15 mouse cellular contexts compared by ENCODE assay signal in the genomic region with DNA sequence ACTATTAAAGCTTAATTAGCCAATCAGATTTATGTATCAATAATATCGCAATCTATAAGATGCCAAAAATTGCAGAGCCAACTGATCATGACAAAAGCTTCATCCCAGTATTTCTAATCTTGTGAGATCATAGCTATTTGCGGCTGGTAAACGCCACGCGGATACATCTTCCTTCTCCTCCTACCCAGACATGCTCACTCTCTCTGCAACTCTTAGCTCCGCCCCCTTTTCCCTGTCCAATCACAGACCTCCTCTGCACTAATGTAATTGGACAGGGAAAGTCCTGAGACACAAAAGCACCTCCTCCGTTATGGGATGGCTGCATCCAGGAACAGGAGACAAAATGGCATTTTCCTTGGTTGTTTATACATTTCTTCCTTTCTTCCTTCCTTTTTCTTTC.
"Had no signal": no experiment of that assay in that cellular context is flagged by ENCODE, and none has a peak within 500 bp of the region (broad histone marks: within the 10 kb centered on the region; RNA-seq: fewer than 3 reads in every experiment).

No protein-coding gene starts in this region.

- H3K4me1 ChIP-seq: liver, embryonic 13.5 days; neural tube, embryonic 13.5 days had no signal

- DNase-seq: kidney, adult 8-10 months; kidney, postnatal 25 days; layer of hippocampus, adult 9-11 months; layer of hippocampus, postnatal 36 days; liver; liver, embryonic 13.5 days; liver, postnatal 0 days; midbrain, embryonic 14.5 days; right cerebral cortex, adult 18-20 months; right cerebral cortex, postnatal 25 days; thymus, adult 18-20 months; thymus, postnatal 14 days had no signal

- H3K4me3 ChIP-seq: limb, embryonic 12.5 days; liver, embryonic 13.5 days; neural tube, embryonic 13.5 days had no signal

- H3K27me3 ChIP-seq: limb, embryonic 12.5 days; liver, embryonic 13.5 days; neural tube, embryonic 13.5 days had no signal

- H3K9me3 ChIP-seq: limb, embryonic 12.5 days; liver, embryonic 13.5 days; neural tube, embryonic 13.5 days had no signal

- ATAC-seq: intestine, embryonic 16.5 days; liver, postnatal 0 days had no signal

- H3K9ac ChIP-seq: limb, embryonic 12.5 days; liver, embryonic 13.5 days; liver, postnatal 0 days; neural tube, embryonic 13.5 days had no signal

- H3K36me3 ChIP-seq: limb, embryonic 12.5 days; liver, embryonic 13.5 days; neural tube, embryonic 13.5 days had no signal

- H3K27ac ChIP-seq: limb, embryonic 12.5 days; liver, embryonic 13.5 days; neural tube, embryonic 13.5 days had no signal

- H3K4me2 ChIP-seq: limb, embryonic 12.5 days; liver, embryonic 13.5 days; neural tube, embryonic 13.5 days had no signal
